Mouse (Mus musculus): ENCODE measurements around the gene Olfr1180.
"Not testable (repeated sequence)": the region's sequence is repeated elsewhere in the genome, so short reads cannot be mapped to it uniquely, and the experiment has no call there.

Gene Olfr1180

GRCm38 (mm10) chr2:88419051-88419450 lies at the start of gene Olfr1180:
Gene Olfr1180 (minus strand): TSS chr2:88419151.
- no peak for DNase-seq (ENCODE audit: low spot score)

GRCm38 (mm10) chr2:88454567-88454966 lies 35.6 kb upstream of the Olfr1180 start, which contains the start of gene Olfr1183:
Gene Olfr1183 (plus strand): TSS chr2:88454867.
- DNase-seq (ENCODE audit: low spot score): not testable (repeated sequence)

GRCm38 (mm10) chr2:88449031-88449430 lies 30.1 kb upstream of the Olfr1180 start, which contains the start of gene Gm13757:
Gene Gm13757 (minus strand): TSS chr2:88449131.
- DNase-seq (ENCODE audit: low spot score): no peak

- DNase-seq (ENCODE audit: low spot score): no peak
Measured at GRCm38 (mm10) chr2:88426071-88426470, 7.1 kb upstream of the Olfr1180 start, which contains the start of gene Olfr1181. Gene Olfr1181 (minus strand): TSS chr2:88426171.

GRCm38 (mm10) chr2:88406353-88406752 lies 12.6 kb downstream of the Olfr1180 start, which contains the start of gene Olfr1179:
Gene Olfr1179 (minus strand): TSS chr2:88406453.
- DNase-seq (ENCODE audit: low spot score): no peak

- no peak for DNase-seq (ENCODE audit: low spot score)
Measured at GRCm38 (mm10) chr2:88386762-88387161, 32.2 kb downstream of the Olfr1180 start, which contains the start of gene Olfr1178. Gene Olfr1178 (plus strand): TSS chr2:88387062.
